Mouse (Mus musculus) brain, embryonic 14.5 days (tissue): ENCODE measurements at regions not wholly inside any gene's neighbourhood (a gene's known extent, or its start where the extent isn't known, plus 50 kb on each side); places are given as distances from the start of the nearest gene placed in this dataset.
"Not testable (repeated sequence)": the region's sequence is repeated elsewhere in the genome, so short reads cannot be mapped to it uniquely, and the experiment has no call there.

Experiments used
- CTCF ChIP-seq: fragments of 200-500 bp; IDR thresholded peaks from 2 replicates; pipeline ENCODE4 v1.5.1; 2012; ENCODE audit warnings: inconsistent platforms, mild to moderate bottlenecking, moderate library complexity, borderline replicate concordance; ENCODE audit not compliant: insufficient read depth, insufficient read length; ENCODE audit errors: extremely low read depth
- POLR2A ChIP-seq: fragments of 200-500 bp; IDR thresholded peaks from 2 replicates; pipeline ENCODE4 v1.6.1; 2012; ENCODE audit warnings: mild to moderate bottlenecking, inconsistent platforms, borderline replicate concordance; ENCODE audit not compliant: poor library complexity, insufficient read depth, insufficient read length, severe bottlenecking; ENCODE audit errors: extremely low read depth

GRCm38 (mm10) chr15:24303123-24303522, 1110.4 kb downstream of the Basp1 start:
- not testable (repeated sequence) for TF ChIP-seq CTCF, POLR2A
